Mouse (Mus musculus): Measurements from ENCODE around the gene Scin. TPM values are rescaled to one million over a fixed set of nuclear protein-coding genes. Genes with fewer than 3 reads are reported as not detected.

The Scin gene
- polyA plus RNA-seq, 1 experiment from 2014 or later: not detected

GRCm38 (mm10) chr12:40152353-40153069, 18.5 kb upstream of the Scin start:
- 85% methylated on average over 8 of the region's 8 CpGs for WGBS
- H3K4me1 ChIP-seq (replicated peaks; ENCODE audit: control insufficient read depth, insufficient read depth, low read length): no peaks in the 10 kb centered on the region
- no peak overlapping the region for H3K9ac ChIP-seq (ENCODE audit: low read length)
- DNase-seq (ENCODE audit: low spot score): no peak
- H3K4me3 ChIP-seq (ENCODE audit: low read depth, low read length): no peak overlapping the region
- H3K27ac ChIP-seq (ENCODE audit: low read depth, low read length): no peak overlapping the region
- no peaks in the 10 kb centered on the region for H3K36me3 ChIP-seq (ENCODE audit: control insufficient read depth, insufficient read depth, low read length)
- ATAC-seq (replicated peaks; ENCODE audit: low FRiP score): no peak
- H3K9me3 ChIP-seq (ENCODE audit: control insufficient read depth, low read length): no peaks in the 10 kb centered on the region
- H3K4me2 ChIP-seq (ENCODE audit: low read depth, low read length, severe bottlenecking): no peak overlapping the region
- no peaks in the 10 kb centered on the region for H3K27me3 ChIP-seq (ENCODE audit: control insufficient read depth, insufficient read depth, low read length)

- Histone ChIP-seq H3K9me3 (ENCODE audit: control insufficient read depth, low read length) (no peaks in the 10 kb centered on the region), H3K4me2 (ENCODE audit: low read depth, low read length, severe bottlenecking) (no peak overlapping the region), H3K4me3 (ENCODE audit: low read depth, low read length) (no peak overlapping the region), H3K9ac (ENCODE audit: low read length) (no peak overlapping the region), H3K27me3 (ENCODE audit: control insufficient read depth, insufficient read depth, low read length) (no peaks in the 10 kb centered on the region), H3K36me3 (ENCODE audit: control insufficient read depth, insufficient read depth, low read length) (no peaks in the 10 kb centered on the region), H3K27ac (ENCODE audit: low read depth, low read length) (no peak overlapping the region), H3K4me1 (replicated peaks; ENCODE audit: control insufficient read depth, insufficient read depth, low read length) (no peaks in the 10 kb centered on the region)
- 89% methylated on average over 4 of the region's 4 CpGs for WGBS
- ATAC-seq (replicated peaks; ENCODE audit: low FRiP score): no peak
- DNase-seq (ENCODE audit: low spot score): no peak
Observed at GRCm38 (mm10) chr12:40147319-40147718, 13.3 kb upstream of the Scin start.

- Histone ChIP-seq H3K9ac (ENCODE audit: low read length) (no peak overlapping the region), H3K4me3 (ENCODE audit: low read depth, low read length) (no peak overlapping the region), H3K9me3 (ENCODE audit: control insufficient read depth, low read length) (no peaks in the 10 kb centered on the region), H3K27ac (ENCODE audit: low read depth, low read length) (no peak overlapping the region), H3K4me2 (ENCODE audit: low read depth, low read length, severe bottlenecking) (no peak overlapping the region), H3K27me3 (ENCODE audit: control insufficient read depth, insufficient read depth, low read length) (no peaks in the 10 kb centered on the region), H3K4me1 (replicated peaks; ENCODE audit: control insufficient read depth, insufficient read depth, low read length) (no peaks in the 10 kb centered on the region), H3K36me3 (ENCODE audit: control insufficient read depth, insufficient read depth, low read length) (no peaks in the 10 kb centered on the region)
- no peak for ATAC-seq (replicated peaks; ENCODE audit: low FRiP score)
- WGBS: 83% methylated on average over 5 of the region's 5 CpGs
- no peak for DNase-seq (ENCODE audit: low spot score)
Observed at GRCm38 (mm10) chr12:40146510-40146909, 12.5 kb upstream of the Scin start.

DNA sequence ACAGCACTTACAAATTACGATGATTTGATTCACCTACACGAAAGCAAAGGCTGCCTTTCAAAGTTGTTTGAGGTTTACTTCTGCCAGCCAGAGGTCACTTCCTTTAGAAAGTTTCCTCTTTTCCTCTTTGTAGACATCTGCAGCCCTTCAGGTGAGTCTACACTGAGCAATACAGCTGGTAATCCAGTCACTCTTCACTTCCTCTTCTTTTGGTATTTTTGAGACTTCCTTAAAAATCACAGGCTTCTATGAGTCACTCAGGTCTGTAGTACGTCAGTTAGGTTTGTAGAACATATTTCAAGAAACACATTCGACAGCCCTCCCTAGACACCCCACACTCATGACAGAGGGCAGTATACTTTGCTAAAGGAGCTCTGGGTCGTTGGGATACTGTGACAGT, 6.7 kb upstream of the Scin start:
- Histone ChIP-seq H3K36me3 (ENCODE audit: control insufficient read depth, insufficient read depth, low read length) (no peaks in the 10 kb centered on the region), H3K9me3 (ENCODE audit: control insufficient read depth, low read length) (no peaks in the 10 kb centered on the region), H3K27me3 (ENCODE audit: control insufficient read depth, insufficient read depth, low read length) (no peaks in the 10 kb centered on the region), H3K4me1 (replicated peaks; ENCODE audit: control insufficient read depth, insufficient read depth, low read length) (no peaks in the 10 kb centered on the region), H3K4me3 (ENCODE audit: low read depth, low read length) (no peak overlapping the region), H3K4me2 (ENCODE audit: low read depth, low read length, severe bottlenecking) (no peak overlapping the region), H3K27ac (ENCODE audit: low read depth, low read length) (no peak overlapping the region), H3K9ac (ENCODE audit: low read length) (no peak overlapping the region)
- WGBS: 83% methylated on average over 5 of the region's 5 CpGs
- ATAC-seq (replicated peaks; ENCODE audit: low FRiP score): no peak
- no peak for DNase-seq (ENCODE audit: low spot score)

DNA sequence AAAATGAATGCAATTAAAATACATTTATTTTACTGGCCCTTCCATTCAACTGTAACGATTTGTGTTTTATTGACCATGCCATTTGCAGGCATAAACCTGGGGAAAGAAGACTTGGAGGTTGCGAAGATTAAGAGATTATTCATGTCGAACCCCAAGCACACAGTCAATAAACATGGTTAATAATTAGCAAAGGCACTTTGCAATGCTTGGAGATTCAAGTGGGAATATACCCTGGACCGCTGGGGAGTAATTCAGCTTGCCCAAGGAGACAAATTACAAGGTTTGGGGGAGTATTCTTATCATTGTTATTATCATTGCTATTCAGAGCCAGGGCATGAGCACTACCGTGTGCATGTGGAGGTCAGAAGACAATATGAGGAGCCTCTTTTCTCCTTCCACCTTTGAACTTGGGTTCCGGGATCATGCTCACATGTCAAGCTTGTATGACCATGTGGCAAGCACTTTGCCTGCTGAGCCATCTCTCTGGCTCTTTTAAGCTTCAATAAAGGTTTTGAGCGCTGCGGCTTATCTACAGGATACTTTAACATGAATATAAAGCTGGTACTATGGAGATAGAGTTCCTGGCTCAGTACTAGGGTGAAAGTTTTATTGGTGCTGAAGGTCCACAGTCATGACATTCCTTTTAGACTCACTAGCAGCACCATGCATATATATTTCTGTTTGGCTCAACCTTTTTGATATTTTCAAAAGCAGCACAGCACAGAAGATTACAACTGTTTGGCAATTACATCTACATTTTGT, 5.6 kb upstream of the Scin start:
- Histone ChIP-seq H3K36me3 (ENCODE audit: control insufficient read depth, insufficient read depth, low read length) (no peaks in the 10 kb centered on the region), H3K4me3 (ENCODE audit: low read depth, low read length) (no peak overlapping the region), H3K4me2 (ENCODE audit: low read depth, low read length, severe bottlenecking) (no peak overlapping the region), H3K4me1 (replicated peaks; ENCODE audit: control insufficient read depth, insufficient read depth, low read length) (no peaks in the 10 kb centered on the region), H3K9ac (ENCODE audit: low read length) (no peak overlapping the region), H3K27me3 (ENCODE audit: control insufficient read depth, insufficient read depth, low read length) (no peaks in the 10 kb centered on the region), H3K27ac (ENCODE audit: low read depth, low read length) (no peak overlapping the region), H3K9me3 (ENCODE audit: control insufficient read depth, low read length) (no peaks in the 10 kb centered on the region)
- DNase-seq (ENCODE audit: low spot score) (no peak), ATAC-seq (replicated peaks; ENCODE audit: low FRiP score) (no peak)
- 91% methylated on average over 8 of the region's 8 CpGs for WGBS

GRCm38 (mm10) chr12:40134529-40134928, 501 bp upstream of the Scin start:
- no peaks in the 10 kb centered on the region for H3K9me3 ChIP-seq (ENCODE audit: control insufficient read depth, low read length)
- H3K27ac ChIP-seq (ENCODE audit: low read depth, low read length): no peak overlapping the region
- H3K9ac ChIP-seq (ENCODE audit: low read length): no peak overlapping the region
- peaks cover 15% of the 10 kb centered on the region for H3K27me3 ChIP-seq (ENCODE audit: control insufficient read depth, insufficient read depth, low read length)
- peak overlapping the region; percentile 38; the same call in 1 of the 2 replicates for H3K4me3 ChIP-seq (ENCODE audit: low read depth, low read length)
- WGBS: 54% methylated on average over 11 of the region's 11 CpGs
- no peaks in the 10 kb centered on the region for H3K36me3 ChIP-seq (ENCODE audit: control insufficient read depth, insufficient read depth, low read length)
- DNase-seq (ENCODE audit: low spot score): no peak
- ATAC-seq (replicated peaks; ENCODE audit: low FRiP score): no peak
- peaks cover 6% of the 10 kb centered on the region; the same call in 1 of the 2 replicates for H3K4me1 ChIP-seq (replicated peaks; ENCODE audit: control insufficient read depth, insufficient read depth, low read length)
- H3K4me2 ChIP-seq (ENCODE audit: low read depth, low read length, severe bottlenecking): peak overlapping the region; percentile 80

GRCm38 (mm10) chr12:40133194-40133572, 845 bp downstream of the Scin start:
- Histone ChIP-seq H3K4me1 (replicated peaks; ENCODE audit: control insufficient read depth, insufficient read depth, low read length) (peaks cover 6% of the 10 kb centered on the region; the same call in 1 of the 2 replicates), H3K36me3 (ENCODE audit: control insufficient read depth, insufficient read depth, low read length) (no peaks in the 10 kb centered on the region), H3K9ac (ENCODE audit: low read length) (no peak overlapping the region), H3K4me3 (ENCODE audit: low read depth, low read length) (peak overlapping the region; percentile 38), H3K4me2 (ENCODE audit: low read depth, low read length, severe bottlenecking) (peak overlapping the region; percentile 80), H3K27ac (ENCODE audit: low read depth, low read length) (no peak overlapping the region), H3K9me3 (ENCODE audit: control insufficient read depth, low read length) (no peaks in the 10 kb centered on the region), H3K27me3 (ENCODE audit: control insufficient read depth, insufficient read depth, low read length) (peaks cover 15% of the 10 kb centered on the region)
- WGBS: 20% methylated on average over 10 of the region's 10 CpGs
- peak; percentile 6; the same call in 1 of the 2 replicates for ATAC-seq (replicated peaks; ENCODE audit: low FRiP score)
- DNase-seq (ENCODE audit: low spot score): no peak

GRCm38 (mm10) chr12:40118872-40119271, 15.2 kb downstream of the Scin start:
- no peak overlapping the region for H3K27ac ChIP-seq (ENCODE audit: low read depth, low read length)
- H3K4me1 ChIP-seq (replicated peaks; ENCODE audit: control insufficient read depth, insufficient read depth, low read length): no peaks in the 10 kb centered on the region
- no peak overlapping the region for H3K4me2 ChIP-seq (ENCODE audit: low read depth, low read length, severe bottlenecking)
- no peak overlapping the region for H3K9ac ChIP-seq (ENCODE audit: low read length)
- ATAC-seq (replicated peaks; ENCODE audit: low FRiP score) (no peak), DNase-seq (ENCODE audit: low spot score) (no peak)
- no peaks in the 10 kb centered on the region for H3K9me3 ChIP-seq (ENCODE audit: control insufficient read depth, low read length)
- 82% methylated on average over 2 of the region's 2 CpGs for WGBS
- H3K36me3 ChIP-seq (ENCODE audit: control insufficient read depth, insufficient read depth, low read length): no peaks in the 10 kb centered on the region
- no peaks in the 10 kb centered on the region for H3K27me3 ChIP-seq (ENCODE audit: control insufficient read depth, insufficient read depth, low read length)
- H3K4me3 ChIP-seq (ENCODE audit: low read depth, low read length): no peak overlapping the region

All from forebrain, embryonic 11.5 days (tissue).